Mouse (Mus musculus) common myeloid progenitor, adult 5-6 weeks (primary cell): ENCODE data around the gene Taar7d. TPM values are rescaled to one million over a fixed set of nuclear protein-coding genes. Genes with fewer than 3 reads are reported as not detected.

ENCODE experiments used
- total RNA-seq: library from RNA; stranded (forward); fragments of 200-1000, 187-1606 nt; gene quantifications from 2 replicates; pipeline ENCODE4 v1.2.3, GENCODE M21; 2017

The Taar7d gene
- total RNA-seq, 1 experiment from 2014 or later: not detected

Other genes with a start within 250 kb of the Taar7d start
- gene Rps12, start 239.9 kb upstream of the Taar7d start, total RNA-seq: 1,923 and 1,998 TPM in 2 replicates
- gene Slc18b1, start 230.2 kb upstream of the Taar7d start, total RNA-seq: 0.44 and 0.64 TPM in 2 replicates
- not detected in 2 replicates for gene Vnn3, start 175.8 kb upstream of the Taar7d start, total RNA-seq
- gene Vnn1, start 132.5 kb upstream of the Taar7d start, total RNA-seq: not detected in 2 replicates
- not detected in 2 replicates for gene Taar1, start 106.9 kb upstream of the Taar7d start, total RNA-seq
- gene Taar2, start 88.7 kb upstream of the Taar7d start, total RNA-seq: not detected in 2 replicates
- not detected in 2 replicates for gene Taar3, start 77.7 kb upstream of the Taar7d start, total RNA-seq
- gene Taar4, start 66.7 kb upstream of the Taar7d start, total RNA-seq: not detected in 2 replicates
- not detected in 2 replicates for gene Taar5, start 56.5 kb upstream of the Taar7d start, total RNA-seq
- not detected in 2 replicates for gene Taar6, start 41.6 kb upstream of the Taar7d start, total RNA-seq
- gene Taar7a, start 33.7 kb upstream of the Taar7d start, total RNA-seq: not detected in 2 replicates
- not detected in 2 replicates for gene Taar7b, start 27.3 kb upstream of the Taar7d start, total RNA-seq
- not detected in 2 replicates for gene Taar7e, start 10.4 kb downstream of the Taar7d start, total RNA-seq
- not detected in 2 replicates for gene Taar7f, start 22.3 kb downstream of the Taar7d start, total RNA-seq
- gene Taar8a, start 49.3 kb downstream of the Taar7d start, total RNA-seq: not detected in 2 replicates
- not detected in 2 replicates for gene Taar8b, start 65.1 kb downstream of the Taar7d start, total RNA-seq
- gene Taar8c, start 74.7 kb downstream of the Taar7d start, total RNA-seq: not detected in 2 replicates
- not detected in 2 replicates for gene Taar9, start 82.3 kb downstream of the Taar7d start, total RNA-seq
- 38.6 and 44.5 TPM in 2 replicates for gene Stx7, start 122.1 kb downstream of the Taar7d start, total RNA-seq
- gene Moxd1, start 196.3 kb downstream of the Taar7d start, total RNA-seq: not detected in 2 replicates